Mouse (Mus musculus) brain, embryonic 14.5 days (tissue): Measurements from ENCODE around the gene Rftn1. TPM values are rescaled to one million over a fixed set of nuclear protein-coding genes. Genes with fewer than 3 reads are reported as not detected.
"Not testable (repeated sequence)": the region's sequence is repeated elsewhere in the genome, so short reads cannot be mapped to it uniquely, and the experiment has no call there.

Experiments used
- DNase-seq: peaks from one replicate; pipeline ENCODE4 v3.0.0-alpha.2; 2011; ENCODE audit warnings: low read depth
- CTCF ChIP-seq: fragments of 200-500 bp; IDR thresholded peaks from 2 replicates; pipeline ENCODE4 v1.5.1; 2012; ENCODE audit warnings: inconsistent platforms, mild to moderate bottlenecking, moderate library complexity, borderline replicate concordance; ENCODE audit not compliant: insufficient read depth, insufficient read length; ENCODE audit errors: extremely low read depth
- POLR2A ChIP-seq: fragments of 200-500 bp; IDR thresholded peaks from 2 replicates; pipeline ENCODE4 v1.6.1; 2012; ENCODE audit warnings: mild to moderate bottlenecking, inconsistent platforms, borderline replicate concordance; ENCODE audit not compliant: poor library complexity, insufficient read depth, insufficient read length, severe bottlenecking; ENCODE audit errors: extremely low read depth
- polyA plus RNA-seq: library from polyadenylated mRNA; depleted of rRNA; stranded (reverse); fragments of >200 nt; gene quantifications from 2 replicates; pipeline ENCODE4 v1.2.3, GENCODE M21; 2012

Rftn1 gene
- polyA plus RNA-seq, 1 experiment: 17.7 TPM

DNA sequence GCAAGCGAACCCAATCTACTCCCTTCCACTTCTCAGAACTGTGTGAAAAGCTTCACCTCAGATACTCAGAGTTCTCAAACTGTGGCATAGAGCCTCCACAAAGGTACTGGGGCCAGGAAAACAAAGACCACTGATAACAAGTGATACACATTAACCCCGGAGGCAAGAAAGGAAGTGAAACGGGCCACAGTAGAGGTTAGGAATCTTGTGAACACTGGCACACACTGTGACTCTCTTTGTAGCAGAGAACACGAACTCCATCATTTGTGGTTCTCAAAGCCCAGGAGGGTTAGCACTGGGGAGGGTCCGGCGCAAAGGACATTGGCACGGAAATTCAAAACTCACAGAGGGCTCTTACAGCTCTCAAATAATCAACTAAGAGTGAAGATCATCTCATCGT, 67.9 kb downstream of the Rftn1 start:
- TF ChIP-seq POLR2A: no peak
- TF ChIP-seq CTCF: no peak
- DNase-seq: no peak

DNA sequence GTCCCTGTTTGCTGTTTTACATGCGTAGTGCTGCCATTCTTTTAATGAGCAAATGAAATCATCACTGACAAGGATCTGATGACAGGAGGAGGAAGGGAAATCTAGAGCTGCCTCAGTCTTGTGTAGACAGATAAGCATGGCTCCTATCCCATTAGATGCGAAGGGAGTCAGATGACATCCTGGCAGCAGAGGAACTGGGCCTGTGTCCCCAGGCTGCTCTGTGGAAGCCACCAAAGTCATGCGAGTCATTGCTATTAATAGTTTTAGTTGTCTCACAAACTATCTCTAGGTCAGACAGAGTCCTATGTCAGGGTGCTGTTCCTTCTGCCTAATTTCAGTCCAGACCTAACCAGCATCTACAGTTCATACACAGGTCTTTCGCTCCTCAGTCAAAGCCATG, 70.4 kb downstream of the Rftn1 start:
- TF ChIP-seq CTCF (no peak), POLR2A (no peak)
- no peak for DNase-seq

DNA sequence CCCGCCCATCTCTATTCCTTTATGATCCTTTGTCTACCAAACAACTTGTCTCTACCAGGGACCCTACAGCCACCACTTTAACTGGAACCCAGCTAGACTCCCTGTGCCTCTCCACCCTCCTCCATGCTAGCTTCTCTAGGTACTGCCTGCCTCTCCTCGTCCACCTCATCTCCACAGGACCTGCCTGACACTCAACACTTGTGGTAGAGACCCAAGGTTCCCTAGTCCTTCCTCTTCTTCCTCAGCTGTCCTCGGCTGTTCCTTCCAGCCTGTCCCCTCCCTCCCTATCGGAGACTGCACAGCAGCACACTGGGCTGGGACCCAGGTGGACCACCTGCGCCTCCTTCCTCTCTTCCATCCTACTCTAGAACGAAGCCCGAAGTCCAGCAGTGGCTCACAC, 73.0 kb downstream of the Rftn1 start:
- TF ChIP-seq CTCF: no peak
- no peak for TF ChIP-seq POLR2A
- no peak for DNase-seq

DNA sequence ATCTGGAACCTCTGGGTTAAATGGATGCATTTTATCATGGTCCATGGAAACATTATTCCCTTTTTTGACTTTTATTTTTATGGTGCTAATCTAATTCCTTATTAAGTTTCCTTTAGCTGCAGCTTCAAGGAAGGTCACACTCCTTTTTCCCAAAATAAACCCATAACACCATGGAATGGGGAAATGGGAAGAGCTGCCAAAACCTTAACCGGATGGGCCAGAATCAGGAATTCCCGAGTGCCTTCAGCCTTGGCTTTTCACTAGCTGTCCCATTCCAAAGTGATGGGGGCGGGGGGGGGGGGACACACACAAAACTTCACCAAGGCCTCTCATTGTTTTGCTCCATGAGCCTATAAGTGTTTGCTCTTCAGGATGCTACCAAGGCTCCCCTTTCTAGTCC, 73.5 kb downstream of the Rftn1 start:
- TF ChIP-seq CTCF: no peak
- TF ChIP-seq POLR2A: no peak
- DNase-seq: no peak

GRCm38 (mm10) chr17:50116401-50116800, 74.1 kb downstream of the Rftn1 start:
- DNase-seq: not testable (repeated sequence)

DNA sequence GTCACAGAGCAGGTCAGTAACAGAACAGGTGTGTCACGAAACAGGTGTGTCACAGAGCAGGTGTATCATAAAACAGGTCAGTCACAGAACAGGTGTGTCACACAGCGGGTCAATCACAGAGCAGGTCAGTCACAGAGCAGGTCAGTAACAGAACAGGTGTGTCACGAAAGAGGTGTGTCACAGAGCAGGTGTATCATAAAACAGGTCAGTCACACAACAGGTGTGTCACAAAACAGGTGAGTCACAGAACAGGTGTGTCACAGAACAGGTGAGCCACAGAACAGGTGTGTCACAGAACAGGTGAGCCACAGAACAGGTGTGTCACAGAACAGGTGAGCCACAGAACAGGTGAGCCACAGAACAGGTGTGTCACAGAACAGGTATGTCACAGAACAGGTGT, 74.8 kb downstream of the Rftn1 start:
- DNase-seq: not testable (repeated sequence)

DNA sequence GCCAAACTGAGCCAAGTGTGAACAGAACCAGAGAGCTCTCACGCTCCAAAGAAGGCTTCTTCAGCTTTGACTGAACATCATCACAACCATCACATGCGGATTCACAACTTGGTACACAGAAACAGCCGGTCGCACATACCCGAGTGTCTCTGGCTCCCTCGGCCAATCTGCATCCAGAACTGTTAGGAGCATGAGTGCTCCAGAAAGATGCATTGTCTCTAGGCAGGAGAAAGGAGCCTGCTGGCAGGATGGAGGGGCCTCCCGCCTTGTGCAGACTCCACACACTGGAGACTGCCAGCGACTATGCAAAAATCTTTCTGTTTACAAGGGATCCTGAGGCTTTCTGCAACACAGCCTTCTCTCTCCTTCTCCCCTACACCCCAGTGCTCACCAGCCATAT, 75.8 kb downstream of the Rftn1 start:
- peak; percentile 67 for DNase-seq
- TF ChIP-seq CTCF (no peak), POLR2A (no peak)

DNA sequence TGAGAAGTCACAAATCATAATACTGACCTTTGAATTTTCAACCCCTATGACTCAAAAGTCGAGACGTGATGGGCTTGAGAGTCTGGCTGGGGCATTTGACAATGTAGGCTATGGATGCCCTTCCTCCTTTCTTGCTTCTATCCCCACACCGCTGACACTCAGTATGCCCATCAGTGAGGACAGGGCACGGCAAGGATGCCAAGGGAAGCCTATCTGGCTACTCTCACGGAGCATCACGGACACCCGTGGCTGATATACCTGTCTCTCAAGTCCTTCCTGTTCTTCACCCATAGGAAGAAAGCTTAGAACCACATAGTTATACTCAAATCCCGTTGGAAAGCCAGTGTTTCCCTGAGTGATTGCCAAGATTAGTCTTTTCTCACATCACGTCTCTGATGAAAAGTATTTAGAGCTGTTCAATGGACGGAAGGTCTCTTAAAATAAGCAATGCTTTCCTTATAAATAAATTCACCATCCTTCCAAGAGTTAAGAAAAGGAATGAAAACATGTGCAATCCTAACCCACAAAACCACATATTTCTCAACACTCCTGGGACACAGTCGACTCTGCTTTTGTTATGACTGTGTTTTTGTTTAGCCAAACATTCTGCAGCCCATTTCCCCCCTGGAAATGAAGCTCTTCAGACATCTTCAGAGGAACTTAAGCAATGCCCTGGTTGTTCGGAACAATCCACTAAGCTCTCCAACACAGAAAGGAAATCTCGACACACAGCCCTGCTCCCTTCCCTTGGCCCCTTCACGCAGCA, 79.6 kb downstream of the Rftn1 start:
- TF ChIP-seq CTCF (no peak), POLR2A (no peak)
- no peak for DNase-seq

- no peak for TF ChIP-seq POLR2A
- TF ChIP-seq CTCF: no peak
- DNase-seq: no peak
These were observed 83.7 kb downstream of the Rftn1 start for GRCm38 (mm10) chr17:50106811-50107210.

DNA sequence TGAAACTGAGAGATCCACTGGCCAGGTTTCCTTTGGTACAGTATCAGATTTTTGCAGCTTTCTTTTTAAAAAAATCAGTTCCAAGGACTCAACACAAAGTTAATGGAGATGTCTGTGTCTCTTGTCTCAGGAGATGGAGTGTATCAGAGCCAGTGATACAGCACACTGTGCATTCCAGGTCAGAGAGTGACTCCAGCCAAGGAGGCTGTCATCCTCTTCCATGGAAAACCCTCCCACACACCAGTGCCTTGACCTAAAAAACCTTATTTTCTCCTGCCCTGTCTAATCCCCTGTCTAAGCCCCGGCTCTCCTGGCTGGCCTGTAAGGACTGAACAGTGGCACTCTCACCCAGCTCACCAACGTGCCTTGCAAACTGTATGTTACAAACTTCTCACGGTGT, 86.3 kb downstream of the Rftn1 start:
- no peak for TF ChIP-seq CTCF
- no peak for TF ChIP-seq POLR2A
- no peak for DNase-seq

DNA sequence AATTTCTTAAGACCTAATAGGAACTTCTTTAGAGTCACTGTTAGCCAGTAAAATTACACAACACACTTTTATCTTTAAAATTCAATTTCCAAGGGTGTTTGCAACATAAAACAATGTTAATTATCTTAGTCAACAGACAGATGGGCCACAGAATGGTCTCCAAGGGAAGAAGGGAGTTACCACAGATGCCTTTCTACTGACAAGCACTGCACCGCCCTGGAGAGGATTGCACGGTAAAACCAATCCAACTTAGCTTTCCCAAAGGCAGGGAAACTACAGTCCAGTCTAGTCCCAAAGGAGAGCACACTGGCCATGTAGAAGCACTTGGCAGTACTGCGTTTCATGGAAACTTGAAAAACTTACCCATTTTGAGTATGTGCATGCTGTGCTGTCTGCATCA, 89.1 kb downstream of the Rftn1 start:
- no peak for DNase-seq
- TF ChIP-seq POLR2A (no peak), CTCF (no peak)

DNA sequence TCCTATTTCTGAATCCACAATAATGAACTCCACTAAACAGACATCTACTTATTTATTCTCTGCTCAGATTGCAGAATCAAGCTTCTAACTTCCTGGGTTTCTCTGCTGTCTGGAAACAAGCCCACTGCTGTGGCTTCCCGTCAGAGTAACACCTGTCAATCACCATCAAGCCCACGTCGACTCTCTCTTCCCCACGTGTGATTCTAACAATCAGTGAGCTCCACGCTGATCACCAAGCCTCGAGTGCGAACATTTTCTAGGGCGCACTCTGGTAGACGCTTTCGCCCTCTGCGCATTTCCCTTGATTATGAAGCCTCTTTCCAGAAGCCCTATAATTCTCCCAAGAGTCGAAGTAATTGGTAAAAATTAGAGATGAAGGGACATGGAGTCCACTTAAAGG, 90.4 kb downstream of the Rftn1 start:
- DNase-seq: peak; percentile 53

GRCm38 (mm10) chr17:50099378-50099777, 91.1 kb downstream of the Rftn1 start:
- no peak for TF ChIP-seq CTCF
- TF ChIP-seq POLR2A: no peak
- no peak for DNase-seq

More for the DNA sequence above, 90.4 kb downstream of the Rftn1 start:
- no peak for TF ChIP-seq POLR2A
- TF ChIP-seq CTCF: no peak
